Mouse (Mus musculus): ENCODE measurements at regions not wholly inside any gene's neighbourhood (a gene's known extent, or its start where the extent isn't known, plus 50 kb on each side); places are given as distances from the start of the nearest gene placed in this dataset.
"Not testable (repeated sequence)": the region's sequence is repeated elsewhere in the genome, so short reads cannot be mapped to it uniquely, and the experiment has no call there.

DNA sequence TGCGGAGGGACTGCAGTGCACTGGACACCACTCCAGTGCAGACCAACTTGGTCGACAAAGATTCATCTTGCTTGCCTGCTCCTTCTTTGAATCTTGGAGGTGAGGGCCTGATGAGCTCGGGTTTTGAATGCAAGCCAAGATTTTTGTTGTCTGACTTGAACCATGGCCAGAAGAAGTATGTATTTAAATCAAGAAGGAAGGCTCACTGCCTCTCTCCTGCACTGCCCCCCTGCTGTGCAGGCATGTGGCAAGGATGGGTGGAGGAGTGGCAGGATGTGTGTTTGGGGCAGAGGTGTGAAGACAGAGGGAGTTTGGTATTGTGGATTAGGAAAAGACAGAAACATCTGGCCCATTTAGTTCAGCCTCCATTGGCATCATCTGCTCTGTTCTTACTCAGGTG lies 179.1 kb downstream of the Opa1 start:
- Histone ChIP-seq H3K4me2 (no peak overlapping the region), H3K4me1 (replicated peaks; ENCODE audit: control insufficient read depth, insufficient read depth, low read length) (0 out of 2 replicates have a peak, but pooled peaks cover 3% of the 10 kb centered on the region), H3K9me3 (ENCODE audit: control insufficient read depth, low read length) (no peaks in the 10 kb centered on the region), H3K27me3 (replicated peaks; ENCODE audit: control insufficient read depth, insufficient read depth, low read length) (peaks cover 2% of the 10 kb centered on the region; the same call in 1 of the 2 replicates), H3K27ac (ENCODE audit: low read depth, low read length) (no peak overlapping the region), H3K36me3 (ENCODE audit: control insufficient read depth, insufficient read depth, low read length) (no peaks in the 10 kb centered on the region), H3K9ac (ENCODE audit: low read depth, low read length) (no peak overlapping the region), H3K4me3 (ENCODE audit: low read depth, low read length) (no peak overlapping the region)
- DNase-seq (ENCODE audit: low spot score) (no peak), ATAC-seq (replicated peaks; ENCODE audit: low FRiP score) (no peak)
- 58% methylated on average over 3 of the region's 3 CpGs for WGBS

GRCm38 (mm10) chr16:29759416-29759815 lies 180.3 kb downstream of the Opa1 start:
- 0 out of 2 replicates have a peak, but pooled peaks cover under 1% of the 10 kb centered on the region for H3K9me3 ChIP-seq (ENCODE audit: control insufficient read depth, low read length)
- ATAC-seq (replicated peaks; ENCODE audit: low FRiP score) (no peak), DNase-seq (ENCODE audit: low spot score) (no peak)
- H3K4me2 ChIP-seq = no peak overlapping the region
- WGBS = 72% methylated on average over 3 of the region's 3 CpGs
- H3K4me1 ChIP-seq (replicated peaks; ENCODE audit: control insufficient read depth, insufficient read depth, low read length) = 0 out of 2 replicates have a peak, but pooled peaks cover 3% of the 10 kb centered on the region
- no peaks in the 10 kb centered on the region for H3K36me3 ChIP-seq (ENCODE audit: control insufficient read depth, insufficient read depth, low read length)
- no peak overlapping the region for H3K27ac ChIP-seq (ENCODE audit: low read depth, low read length)
- H3K27me3 ChIP-seq (replicated peaks; ENCODE audit: control insufficient read depth, insufficient read depth, low read length) = peaks cover 2% of the 10 kb centered on the region; the same call in 1 of the 2 replicates
- no peak overlapping the region for H3K4me3 ChIP-seq (ENCODE audit: low read depth, low read length)
- no peak overlapping the region for H3K9ac ChIP-seq (ENCODE audit: low read depth, low read length)

DNA sequence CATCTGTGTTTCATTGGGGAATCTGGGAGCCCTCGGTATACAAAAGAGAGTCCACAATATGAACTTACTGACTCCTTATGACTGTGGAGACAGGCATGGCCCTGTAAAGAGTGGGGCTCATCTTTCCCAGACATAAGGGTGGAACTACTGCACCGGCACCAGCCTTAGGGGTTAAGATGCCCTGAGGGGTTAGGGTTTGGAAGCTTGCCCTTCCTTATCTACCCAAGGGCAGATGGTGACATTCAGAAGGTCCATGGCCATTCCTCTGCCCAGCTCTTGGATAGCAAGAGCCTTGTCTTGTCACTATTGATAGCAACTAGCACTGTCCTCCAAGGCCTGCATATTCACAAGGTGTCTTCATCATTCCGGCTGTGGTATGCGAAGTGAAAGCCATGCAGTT lies 181.5 kb downstream of the Opa1 start:
- ATAC-seq (replicated peaks; ENCODE audit: low FRiP score) (no peak), DNase-seq (ENCODE audit: low spot score) (no peak)
- Histone ChIP-seq H3K4me3 (ENCODE audit: low read depth, low read length) (no peak overlapping the region), H3K9me3 (ENCODE audit: control insufficient read depth, low read length) (0 out of 2 replicates have a peak, but pooled peaks cover 2% of the 10 kb centered on the region), H3K36me3 (ENCODE audit: control insufficient read depth, insufficient read depth, low read length) (no peaks in the 10 kb centered on the region), H3K4me1 (replicated peaks; ENCODE audit: control insufficient read depth, insufficient read depth, low read length) (0 out of 2 replicates have a peak, but pooled peaks cover 3% of the 10 kb centered on the region), H3K27ac (ENCODE audit: low read depth, low read length) (no peak overlapping the region), H3K27me3 (replicated peaks; ENCODE audit: control insufficient read depth, insufficient read depth, low read length) (0 out of 2 replicates have a peak, but pooled peaks cover 2% of the 10 kb centered on the region), H3K4me2 (no peak overlapping the region), H3K9ac (ENCODE audit: low read depth, low read length) (no peak overlapping the region)
- 86% methylated on average over 4 of the region's 4 CpGs for WGBS

GRCm38 (mm10) chr16:29761779-29762277 lies 182.7 kb downstream of the Opa1 start:
- H3K9me3 ChIP-seq (ENCODE audit: control insufficient read depth, low read length) = 0 out of 2 replicates have a peak, but pooled peaks cover 2% of the 10 kb centered on the region
- WGBS = 13% methylated on average over 6 of the region's 6 CpGs
- 0 out of 2 replicates have a peak, but pooled peaks cover 2% of the 10 kb centered on the region for H3K27me3 ChIP-seq (replicated peaks; ENCODE audit: control insufficient read depth, insufficient read depth, low read length)
- H3K4me3 ChIP-seq (ENCODE audit: low read depth, low read length) = no peak overlapping the region
- ATAC-seq (replicated peaks; ENCODE audit: low FRiP score) = peak; percentile 26; the same call in 1 of the 2 replicates
- no peak for DNase-seq (ENCODE audit: low spot score)
- no peak overlapping the region for H3K9ac ChIP-seq (ENCODE audit: low read depth, low read length)
- 0 out of 2 replicates have a peak, but pooled peaks cover 3% of the 10 kb centered on the region for H3K4me1 ChIP-seq (replicated peaks; ENCODE audit: control insufficient read depth, insufficient read depth, low read length)
- H3K36me3 ChIP-seq (ENCODE audit: control insufficient read depth, insufficient read depth, low read length) = no peaks in the 10 kb centered on the region
- no peak overlapping the region for H3K4me2 ChIP-seq
- H3K27ac ChIP-seq (ENCODE audit: low read depth, low read length) = no peak overlapping the region

GRCm38 (mm10) chr16:29764376-29764775 lies 185.2 kb downstream of the Opa1 start:
- no peak overlapping the region for H3K9ac ChIP-seq (ENCODE audit: low read depth, low read length)
- no peaks in the 10 kb centered on the region for H3K4me1 ChIP-seq (replicated peaks; ENCODE audit: control insufficient read depth, insufficient read depth, low read length)
- no peak overlapping the region for H3K4me3 ChIP-seq (ENCODE audit: low read depth, low read length)
- ATAC-seq (replicated peaks; ENCODE audit: low FRiP score) = no peak
- 0 out of 2 replicates have a peak, but pooled peaks cover 2% of the 10 kb centered on the region for H3K9me3 ChIP-seq (ENCODE audit: control insufficient read depth, low read length)
- WGBS = 93% methylated on average over 1 of the region's 1 CpGs
- no peak for DNase-seq (ENCODE audit: low spot score)
- H3K4me2 ChIP-seq = no peak overlapping the region
- no peaks in the 10 kb centered on the region for H3K36me3 ChIP-seq (ENCODE audit: control insufficient read depth, insufficient read depth, low read length)
- H3K27me3 ChIP-seq (replicated peaks; ENCODE audit: control insufficient read depth, insufficient read depth, low read length) = 0 out of 2 replicates have a peak, but pooled peaks cover 2% of the 10 kb centered on the region
- H3K27ac ChIP-seq (ENCODE audit: low read depth, low read length) = no peak overlapping the region

- H3K4me3 ChIP-seq (ENCODE audit: low read depth, low read length); ATAC-seq (replicated peaks; ENCODE audit: low FRiP score); H3K9me3 ChIP-seq (ENCODE audit: control insufficient read depth, low read length); H3K27me3 ChIP-seq (replicated peaks; ENCODE audit: control insufficient read depth, insufficient read depth, low read length); H3K9ac ChIP-seq (ENCODE audit: low read depth, low read length); H3K4me2 ChIP-seq; H3K36me3 ChIP-seq (ENCODE audit: control insufficient read depth, insufficient read depth, low read length); DNase-seq (ENCODE audit: low spot score); H3K27ac ChIP-seq (ENCODE audit: low read depth, low read length); H3K4me1 ChIP-seq (replicated peaks; ENCODE audit: control insufficient read depth, insufficient read depth, low read length): not testable (repeated sequence)
- 90% methylated on average over 3 of the region's 3 CpGs for WGBS
These were observed 186.7 kb downstream of the Opa1 start for GRCm38 (mm10) chr16:29765801-29766200.

- Histone ChIP-seq H3K27me3 (replicated peaks; ENCODE audit: control insufficient read depth, insufficient read depth, low read length) (no peaks in the 10 kb centered on the region; the same call in 1 of the 2 replicates), H3K36me3 (ENCODE audit: control insufficient read depth, insufficient read depth, low read length) (no peaks in the 10 kb centered on the region), H3K9me3 (ENCODE audit: control insufficient read depth, low read length) (no peaks in the 10 kb centered on the region), H3K9ac (ENCODE audit: low read depth, low read length) (no peak overlapping the region), H3K27ac (ENCODE audit: low read depth, low read length) (0 out of 2 replicates have a peak overlapping the region, but pooled peaks have one; percentile 9), H3K4me2 (no peak overlapping the region), H3K4me3 (ENCODE audit: low read depth, low read length) (no peak overlapping the region), H3K4me1 (replicated peaks; ENCODE audit: control insufficient read depth, insufficient read depth, low read length) (peaks cover 15% of the 10 kb centered on the region)
- ATAC-seq (replicated peaks; ENCODE audit: low FRiP score) (no peak), DNase-seq (ENCODE audit: low spot score) (no peak)
- 36% methylated on average over 4 of the region's 4 CpGs for WGBS
These were observed 192.2 kb downstream of the Opa1 start for GRCm38 (mm10) chr16:29771320-29771719.

- peaks cover 15% of the 10 kb centered on the region for H3K4me1 ChIP-seq (replicated peaks; ENCODE audit: control insufficient read depth, insufficient read depth, low read length)
- H3K9me3 ChIP-seq (ENCODE audit: control insufficient read depth, low read length) = no peaks in the 10 kb centered on the region
- no peak overlapping the region for H3K9ac ChIP-seq (ENCODE audit: low read depth, low read length)
- 0 out of 2 replicates have a peak overlapping the region, but pooled peaks have one; percentile 9 for H3K27ac ChIP-seq (ENCODE audit: low read depth, low read length)
- no peak overlapping the region for H3K4me2 ChIP-seq
- WGBS = 47% methylated on average over 13 of the region's 13 CpGs
- DNase-seq (ENCODE audit: low spot score) = no peak
- no peak for ATAC-seq (replicated peaks; ENCODE audit: low FRiP score)
- no peaks in the 10 kb centered on the region for H3K36me3 ChIP-seq (ENCODE audit: control insufficient read depth, insufficient read depth, low read length)
- H3K27me3 ChIP-seq (replicated peaks; ENCODE audit: control insufficient read depth, insufficient read depth, low read length) = no peaks in the 10 kb centered on the region; the same call in 1 of the 2 replicates
- H3K4me3 ChIP-seq (ENCODE audit: low read depth, low read length) = no peak overlapping the region
These were observed 192.8 kb downstream of the Opa1 start for GRCm38 (mm10) chr16:29771728-29772608.

Measured in liver, embryonic 11.5 days (tissue).